Mouse (Mus musculus): Measurements from ENCODE around the gene Gm6763.
"Not testable (repeated sequence)": the region's sequence is repeated elsewhere in the genome, so short reads cannot be mapped to it uniquely, and the experiment has no call there.

Gene Gm6763

DNA sequence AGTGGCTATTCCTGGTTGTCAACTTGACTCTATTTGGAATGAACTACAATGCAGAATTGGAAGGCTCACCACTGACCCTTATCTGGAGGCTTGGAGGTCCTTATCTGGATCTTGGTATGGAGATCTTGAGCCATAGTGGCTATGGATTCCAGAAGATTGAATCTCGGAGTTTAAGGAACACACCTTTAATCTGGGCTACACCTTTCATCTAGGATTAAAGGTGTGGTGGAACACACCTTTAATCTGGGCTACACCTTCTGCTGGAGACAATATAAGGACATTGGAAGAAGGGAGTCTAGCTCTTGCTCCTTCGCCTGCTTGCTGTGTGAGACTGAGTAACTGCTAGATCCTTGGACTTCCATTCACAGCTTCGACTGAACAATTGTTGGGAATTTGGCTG lies at the start of gene Gm6763:
TSS of gene Gm6763 (plus strand) at position 301 of the 400 bp plus-strand sequence.
- not testable (repeated sequence) for DNase-seq (ENCODE audit: low spot score in 2 of 2)

DNA sequence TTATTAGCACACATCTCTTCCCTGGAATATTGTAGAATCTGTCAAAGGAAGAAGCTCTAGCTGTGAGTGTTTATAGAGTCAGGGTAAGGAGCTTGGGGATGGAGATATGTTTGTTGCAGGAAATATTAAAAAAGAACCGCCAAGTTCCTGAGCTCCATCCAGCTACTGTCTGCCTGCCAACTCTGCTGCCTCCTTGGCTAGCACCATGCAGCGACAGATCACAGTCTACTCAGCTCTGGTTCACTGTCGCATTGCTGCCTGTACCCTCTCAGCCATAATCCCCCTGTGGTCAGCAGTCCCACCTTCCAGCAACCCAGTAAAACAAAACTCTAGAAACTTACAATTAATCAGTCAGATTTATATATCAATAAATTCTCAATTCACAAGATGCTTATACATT lies 41.3 kb upstream of the Gm6763 start:
- no peak for DNase-seq (ENCODE audit: low spot score in 2 of 2)

DNA sequence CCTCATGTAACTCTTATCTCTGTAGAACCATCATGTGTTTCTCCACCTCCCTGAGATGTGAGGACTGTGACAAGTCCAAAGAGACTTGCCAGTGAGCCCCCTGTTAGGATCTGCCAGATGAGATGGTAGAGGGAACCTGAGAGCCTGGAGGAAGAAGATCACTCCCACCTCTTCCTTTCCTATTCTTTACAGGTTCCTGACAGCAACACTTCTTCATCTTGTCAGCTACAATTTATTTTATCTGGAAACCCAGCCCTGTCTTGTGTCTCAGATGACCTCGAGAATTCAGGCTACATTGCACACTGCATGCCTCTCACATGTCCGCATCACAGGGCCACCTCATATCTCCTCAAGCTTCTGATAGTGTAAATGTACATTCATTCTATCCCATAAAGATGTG lies 33.0 kb upstream of the Gm6763 start:
- DNase-seq (ENCODE audit: low spot score in 2 of 2) = no peak

DNA sequence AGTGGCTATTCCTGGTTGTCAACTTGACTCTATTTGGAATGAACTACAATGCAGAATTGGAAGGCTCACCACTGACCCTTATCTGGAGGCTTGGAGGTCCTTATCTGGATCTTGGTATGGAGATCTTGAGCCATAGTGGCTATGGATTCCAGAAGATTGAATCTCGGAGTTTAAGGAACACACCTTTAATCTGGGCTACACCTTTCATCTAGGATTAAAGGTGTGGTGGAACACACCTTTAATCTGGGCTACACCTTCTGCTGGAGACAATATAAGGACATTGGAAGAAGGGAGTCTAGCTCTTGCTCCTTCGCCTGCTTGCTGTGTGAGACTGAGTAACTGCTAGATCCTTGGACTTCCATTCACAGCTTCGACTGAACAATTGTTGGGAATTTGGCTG lies 8.6 kb upstream of the Gm6763 start, which contains the start of gene Gm21293:
TSS of gene Gm21293 (plus strand) at position 301 of the 400 bp plus-strand sequence.
- DNase-seq (ENCODE audit: low spot score in 2 of 2) = not testable (repeated sequence)

DNA sequence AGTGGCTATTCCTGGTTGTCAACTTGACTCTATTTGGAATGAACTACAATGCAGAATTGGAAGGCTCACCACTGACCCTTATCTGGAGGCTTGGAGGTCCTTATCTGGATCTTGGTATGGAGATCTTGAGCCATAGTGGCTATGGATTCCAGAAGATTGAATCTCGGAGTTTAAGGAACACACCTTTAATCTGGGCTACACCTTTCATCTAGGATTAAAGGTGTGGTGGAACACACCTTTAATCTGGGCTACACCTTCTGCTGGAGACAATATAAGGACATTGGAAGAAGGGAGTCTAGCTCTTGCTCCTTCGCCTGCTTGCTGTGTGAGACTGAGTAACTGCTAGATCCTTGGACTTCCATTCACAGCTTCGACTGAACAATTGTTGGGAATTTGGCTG lies 8.4 kb downstream of the Gm6763 start, which contains the start of gene Gm8764:
TSS of gene Gm8764 (plus strand) at position 301 of the 400 bp plus-strand sequence.
- DNase-seq (ENCODE audit: low spot score in 2 of 2) = not testable (repeated sequence)

DNA sequence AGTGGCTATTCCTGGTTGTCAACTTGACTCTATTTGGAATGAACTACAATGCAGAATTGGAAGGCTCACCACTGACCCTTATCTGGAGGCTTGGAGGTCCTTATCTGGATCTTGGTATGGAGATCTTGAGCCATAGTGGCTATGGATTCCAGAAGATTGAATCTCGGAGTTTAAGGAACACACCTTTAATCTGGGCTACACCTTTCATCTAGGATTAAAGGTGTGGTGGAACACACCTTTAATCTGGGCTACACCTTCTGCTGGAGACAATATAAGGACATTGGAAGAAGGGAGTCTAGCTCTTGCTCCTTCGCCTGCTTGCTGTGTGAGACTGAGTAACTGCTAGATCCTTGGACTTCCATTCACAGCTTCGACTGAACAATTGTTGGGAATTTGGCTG lies 16.9 kb downstream of the Gm6763 start, which contains the start of gene Gm21304:
TSS of gene Gm21304 (plus strand) at position 301 of the 400 bp plus-strand sequence.
- not testable (repeated sequence) for DNase-seq (ENCODE audit: low spot score in 2 of 2)

DNA sequence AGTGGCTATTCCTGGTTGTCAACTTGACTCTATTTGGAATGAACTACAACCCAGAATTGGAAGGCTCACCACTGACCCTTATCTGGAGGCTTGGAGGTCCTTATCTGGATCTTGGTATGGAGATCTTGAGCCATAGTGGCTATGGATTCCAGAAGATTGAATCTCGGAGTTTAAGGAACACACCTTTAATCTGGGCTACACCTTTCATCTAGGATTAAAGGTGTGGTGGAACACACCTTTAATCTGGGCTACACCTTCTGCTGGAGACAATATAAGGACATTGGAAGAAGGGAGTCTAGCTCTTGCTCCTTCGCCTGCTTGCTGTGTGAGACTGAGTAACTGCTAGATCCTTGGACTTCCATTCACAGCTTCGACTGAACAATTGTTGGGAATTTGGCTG lies 25.4 kb downstream of the Gm6763 start, which contains the start of gene Gm21312:
TSS of gene Gm21312 (plus strand) at position 301 of the 400 bp plus-strand sequence.
- DNase-seq (ENCODE audit: low spot score in 2 of 2) = not testable (repeated sequence)

DNA sequence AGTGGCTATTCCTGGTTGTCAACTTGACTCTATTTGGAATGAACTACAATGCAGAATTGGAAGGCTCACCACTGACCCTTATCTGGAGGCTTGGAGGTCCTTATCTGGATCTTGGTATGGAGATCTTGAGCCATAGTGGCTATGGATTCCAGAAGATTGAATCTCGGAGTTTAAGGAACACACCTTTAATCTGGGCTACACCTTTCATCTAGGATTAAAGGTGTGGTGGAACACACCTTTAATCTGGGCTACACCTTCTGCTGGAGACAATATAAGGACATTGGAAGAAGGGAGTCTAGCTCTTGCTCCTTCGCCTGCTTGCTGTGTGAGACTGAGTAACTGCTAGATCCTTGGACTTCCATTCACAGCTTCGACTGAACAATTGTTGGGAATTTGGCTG lies 33.9 kb downstream of the Gm6763 start, which contains the start of gene Gm20765:
TSS of gene Gm20765 (plus strand) at position 301 of the 400 bp plus-strand sequence.
- not testable (repeated sequence) for DNase-seq (ENCODE audit: low spot score in 2 of 2)

DNA sequence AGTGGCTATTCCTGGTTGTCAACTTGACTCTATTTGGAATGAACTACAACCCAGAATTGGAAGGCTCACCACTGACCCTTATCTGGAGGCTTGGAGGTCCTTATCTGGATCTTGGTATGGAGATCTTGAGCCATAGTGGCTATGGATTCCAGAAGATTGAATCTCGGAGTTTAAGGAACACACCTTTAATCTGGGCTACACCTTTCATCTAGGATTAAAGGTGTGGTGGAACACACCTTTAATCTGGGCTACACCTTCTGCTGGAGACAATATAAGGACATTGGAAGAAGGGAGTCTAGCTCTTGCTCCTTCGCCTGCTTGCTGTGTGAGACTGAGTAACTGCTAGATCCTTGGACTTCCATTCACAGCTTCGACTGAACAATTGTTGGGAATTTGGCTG lies 42.4 kb downstream of the Gm6763 start, which contains the start of gene Gm4340:
TSS of gene Gm4340 (plus strand) at position 301 of the 400 bp plus-strand sequence.
- not testable (repeated sequence) for DNase-seq (ENCODE audit: low spot score in 2 of 2)

Measured in spleen, postnatal 10 days (tissue).